Mouse (Mus musculus): ENCODE measurements around the gene Gtpbp3. TPM values are rescaled to one million over a fixed set of nuclear protein-coding genes. Genes with fewer than 3 reads are reported as not detected.

Gene Gtpbp3
- total and polyA plus RNA-seq, 2 experiments from 2014 or later = 11.4 to 31.5 TPM

DNA sequence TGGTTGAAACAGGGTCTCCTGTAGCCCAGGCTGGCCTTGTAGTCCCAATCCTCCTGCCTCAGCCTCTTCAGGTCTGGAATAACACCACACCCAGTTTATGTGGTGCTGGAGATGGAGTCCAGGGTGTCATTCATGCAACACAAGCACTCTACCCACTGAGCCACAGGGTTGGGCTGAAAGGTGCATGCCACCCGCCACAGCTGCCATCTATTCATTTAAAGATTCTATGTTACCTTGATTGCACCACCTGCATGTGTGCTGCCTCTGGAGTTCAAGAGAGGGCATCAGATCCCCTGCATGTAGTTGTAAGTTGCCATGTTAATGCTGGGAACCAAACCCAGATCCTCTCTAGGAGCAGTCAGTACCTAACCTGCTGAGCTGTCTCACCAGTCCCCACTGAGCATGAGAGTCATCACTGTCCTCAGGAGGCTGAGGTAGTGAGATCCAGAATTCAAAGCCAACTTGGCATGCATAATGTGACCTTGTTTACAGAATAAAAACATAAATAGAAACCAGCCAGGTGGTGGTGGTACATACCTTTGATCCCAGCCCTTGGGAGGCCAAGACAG is 9.3 kb downstream of the Gtpbp3 start:
- 100% methylated on average over 1 of the region's 1 CpGs for WGBS

DNA sequence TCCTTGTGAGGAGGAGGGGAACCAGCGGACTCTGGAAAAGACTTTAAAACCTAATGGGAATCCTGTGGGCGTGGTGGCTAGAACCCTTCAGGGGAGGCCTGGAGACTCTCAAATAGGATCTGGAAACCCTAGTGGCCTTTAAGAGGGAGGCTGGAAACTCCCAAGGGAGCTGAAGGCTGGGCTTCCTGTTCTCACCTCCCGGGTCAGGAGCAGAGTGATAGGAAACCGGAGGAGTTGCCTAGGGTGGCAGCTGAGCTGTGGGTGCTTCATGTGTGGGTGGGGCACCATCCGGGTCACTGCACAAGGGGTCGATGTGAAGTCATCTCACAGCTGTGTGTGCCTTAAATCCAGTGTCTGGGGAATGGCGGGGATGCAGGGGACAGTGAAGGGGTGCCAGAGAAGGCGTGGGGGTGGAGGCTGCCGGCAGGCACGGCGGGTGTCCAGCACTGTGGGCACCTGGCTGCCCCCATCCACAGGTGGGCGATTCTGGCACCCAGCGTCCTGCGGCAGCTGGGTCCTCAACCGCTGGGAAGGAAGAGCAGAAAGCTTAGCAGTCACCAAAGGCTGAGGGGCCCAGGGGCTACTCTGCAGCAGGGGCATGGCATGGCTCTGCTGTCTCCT is 10.1 kb downstream of the Gtpbp3 start:
- DNase-seq (ENCODE audit: low spot score) (no peak), ATAC-seq (ENCODE audit: low FRiP score) (no peak)
- TF ChIP-seq CTCF (IDR thresholded peaks at IDR 0.05) = no peak
- no peak overlapping the region for H3K9ac ChIP-seq (replicated peaks; ENCODE audit: low read length, poor library complexity, severe bottlenecking)
- no peak overlapping the region for H3K4me2 ChIP-seq (ENCODE audit: low read depth, low read length, poor library complexity, severe bottlenecking)
- H3K27ac ChIP-seq (ENCODE audit: low read depth, low read length) = no peak overlapping the region
- H3K4me3 ChIP-seq (ENCODE audit: low read depth, low read length) = no peak overlapping the region
- 0 out of 2 replicates have a peak, but pooled peaks cover 3% of the 10 kb centered on the region for H3K36me3 ChIP-seq (ENCODE audit: insufficient read depth, low read length)
- no peaks in the 10 kb centered on the region for H3K9me3 ChIP-seq (ENCODE audit: low read length)
- H3K4me1 ChIP-seq (ENCODE audit: insufficient read depth, low read length) = no peaks in the 10 kb centered on the region
- H3K27me3 ChIP-seq (ENCODE audit: insufficient read depth, low read length) = no peaks in the 10 kb centered on the region
- 26% methylated on average over 15 of the region's 15 CpGs for WGBS

More for the DNA sequence above, 9.3 kb downstream of the Gtpbp3 start:
- DNase-seq (ENCODE audit: low spot score) (no peak), ATAC-seq (ENCODE audit: low FRiP score) (no peak)
- H3K27ac ChIP-seq (ENCODE audit: low read depth, low read length) = no peak overlapping the region
- H3K9me3 ChIP-seq (ENCODE audit: low read length) = no peaks in the 10 kb centered on the region
- no peaks in the 10 kb centered on the region for H3K4me1 ChIP-seq (ENCODE audit: insufficient read depth, low read length)
- H3K27me3 ChIP-seq (ENCODE audit: insufficient read depth, low read length) = no peaks in the 10 kb centered on the region
- H3K4me3 ChIP-seq (ENCODE audit: low read depth, low read length) = no peak overlapping the region
- no peak overlapping the region for H3K9ac ChIP-seq (replicated peaks; ENCODE audit: low read length, poor library complexity, severe bottlenecking)
- no peak overlapping the region for H3K4me2 ChIP-seq (ENCODE audit: low read depth, low read length, poor library complexity, severe bottlenecking)
- H3K36me3 ChIP-seq (ENCODE audit: insufficient read depth, low read length) = peaks cover 8% of the 10 kb centered on the region
- no peak for TF ChIP-seq CTCF (IDR thresholded peaks at IDR 0.05)

DNA sequence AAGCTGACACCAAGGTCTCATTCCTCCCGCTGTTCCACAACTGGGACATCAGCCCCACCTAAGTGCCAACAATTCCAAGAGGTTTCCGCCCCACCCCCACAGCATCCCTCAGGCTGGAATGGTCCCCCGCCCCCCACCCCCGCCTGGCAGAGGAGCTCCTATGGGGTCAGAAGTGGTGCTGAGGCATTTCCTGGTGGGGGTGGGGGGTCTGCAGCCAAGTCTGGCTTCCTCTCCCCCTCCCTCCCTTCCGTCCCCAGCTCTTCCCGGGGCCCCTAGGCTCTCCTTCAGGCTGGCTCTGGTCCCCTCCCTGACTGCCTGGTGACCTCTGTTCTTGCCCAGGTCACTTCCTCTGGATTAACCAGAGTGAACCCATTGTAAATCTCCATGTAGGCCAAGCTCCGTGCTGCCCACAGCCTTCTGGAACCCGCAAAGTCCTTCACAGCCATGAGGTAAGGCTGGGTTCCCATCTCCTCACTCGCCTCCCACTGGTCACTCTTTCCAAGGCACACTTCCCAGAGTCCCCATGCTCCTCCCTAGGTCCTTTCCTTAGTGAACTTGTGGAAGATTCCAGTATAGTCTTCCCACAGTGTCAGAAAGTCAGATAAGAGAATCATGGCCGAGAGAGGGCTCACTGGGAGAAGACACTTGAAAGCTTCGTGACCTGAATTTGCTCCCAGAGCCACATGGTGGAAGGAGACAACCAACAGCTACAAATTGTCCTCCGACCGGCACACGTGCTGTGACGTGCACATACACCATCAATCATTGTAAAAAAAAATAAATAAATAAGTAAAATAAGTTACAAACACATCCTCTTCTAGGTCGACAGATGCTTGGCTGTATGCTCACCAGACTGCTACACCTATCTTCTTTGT is 11.2 kb downstream of the Gtpbp3 start:
- 50% methylated on average over 16 of the region's 16 CpGs for WGBS
- ATAC-seq (ENCODE audit: low FRiP score) = no peak

DNA sequence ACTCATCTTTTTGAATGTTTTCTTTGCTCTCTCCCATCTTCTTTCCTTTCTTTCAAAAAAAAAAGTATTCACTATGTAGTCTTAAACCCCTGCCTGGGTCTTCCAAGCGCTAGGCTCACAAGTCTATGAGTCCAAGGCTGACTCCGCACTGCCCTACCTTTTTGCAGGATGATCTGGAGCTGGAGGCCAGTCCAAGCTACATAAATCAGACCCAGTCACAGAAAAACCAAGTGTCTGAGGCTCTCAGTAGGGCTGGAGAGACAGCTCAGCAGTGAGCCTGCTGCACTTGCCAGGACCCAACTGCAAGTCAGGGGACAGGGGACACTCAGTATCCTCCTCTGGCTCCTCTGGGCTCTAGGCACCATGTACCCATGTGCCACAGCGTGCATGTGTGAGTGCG is 16.4 kb downstream of the Gtpbp3 start:
- Histone ChIP-seq H3K4me3 (ENCODE audit: low read depth, low read length) (no peak overlapping the region), H3K9me3 (ENCODE audit: low read length) (no peaks in the 10 kb centered on the region), H3K4me2 (ENCODE audit: low read depth, low read length, poor library complexity, severe bottlenecking) (no peak overlapping the region), H3K9ac (replicated peaks; ENCODE audit: low read length, poor library complexity, severe bottlenecking) (no peak overlapping the region), H3K4me1 (ENCODE audit: insufficient read depth, low read length) (no peaks in the 10 kb centered on the region), H3K27me3 (ENCODE audit: insufficient read depth, low read length) (peaks cover 29% of the 10 kb centered on the region), H3K36me3 (ENCODE audit: insufficient read depth, low read length) (no peaks in the 10 kb centered on the region), H3K27ac (ENCODE audit: low read depth, low read length) (no peak overlapping the region)
- no peak for TF ChIP-seq CTCF (IDR thresholded peaks at IDR 0.05)
- DNase-seq (ENCODE audit: low spot score) = no peak
- no peak for ATAC-seq (ENCODE audit: low FRiP score)
- WGBS = 91% methylated on average over 4 of the region's 4 CpGs

More for the DNA sequence above, 11.2 kb downstream of the Gtpbp3 start:
- Histone ChIP-seq H3K27ac (ENCODE audit: low read depth, low read length) (no peak overlapping the region), H3K36me3 (ENCODE audit: insufficient read depth, low read length) (0 out of 2 replicates have a peak, but pooled peaks cover 3% of the 10 kb centered on the region), H3K4me1 (ENCODE audit: insufficient read depth, low read length) (no peaks in the 10 kb centered on the region), H3K27me3 (ENCODE audit: insufficient read depth, low read length) (no peaks in the 10 kb centered on the region), H3K4me2 (ENCODE audit: low read depth, low read length, poor library complexity, severe bottlenecking) (no peak overlapping the region), H3K9ac (replicated peaks; ENCODE audit: low read length, poor library complexity, severe bottlenecking) (no peak overlapping the region), H3K9me3 (ENCODE audit: low read length) (no peaks in the 10 kb centered on the region), H3K4me3 (ENCODE audit: low read depth, low read length) (no peak overlapping the region)
- no peak for TF ChIP-seq CTCF (IDR thresholded peaks at IDR 0.05)
- DNase-seq (ENCODE audit: low spot score) = no peak

DNA sequence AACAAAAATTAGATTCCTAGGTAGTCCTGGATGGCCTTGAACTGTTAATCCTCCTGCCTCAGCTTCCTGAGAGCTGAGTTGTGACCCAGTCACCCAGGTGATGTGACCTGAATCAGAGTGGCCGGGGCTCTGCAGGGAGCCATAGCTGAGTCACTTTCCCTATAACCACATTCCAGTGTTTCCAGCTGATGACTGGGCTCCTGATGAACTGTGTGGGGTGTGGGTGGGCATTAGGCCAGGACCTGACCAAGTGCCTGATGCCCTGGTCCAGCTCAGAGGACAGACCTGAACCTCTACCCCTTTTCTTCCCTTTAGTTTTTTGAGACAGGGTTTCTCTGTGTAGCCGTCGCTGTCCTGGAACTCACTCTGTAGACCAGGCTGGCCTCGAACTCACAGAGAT is 17.4 kb downstream of the Gtpbp3 start:
- H3K9ac ChIP-seq (replicated peaks; ENCODE audit: low read length, poor library complexity, severe bottlenecking) = no peak overlapping the region
- TF ChIP-seq CTCF (IDR thresholded peaks at IDR 0.05) = no peak
- H3K27me3 ChIP-seq (ENCODE audit: insufficient read depth, low read length) = peaks cover 34% of the 10 kb centered on the region
- no peaks in the 10 kb centered on the region for H3K36me3 ChIP-seq (ENCODE audit: insufficient read depth, low read length)
- H3K4me1 ChIP-seq (ENCODE audit: insufficient read depth, low read length) = no peaks in the 10 kb centered on the region
- no peak overlapping the region for H3K27ac ChIP-seq (ENCODE audit: low read depth, low read length)
- no peak overlapping the region for H3K4me3 ChIP-seq (ENCODE audit: low read depth, low read length)
- ATAC-seq (ENCODE audit: low FRiP score) = no peak
- no peak overlapping the region for H3K4me2 ChIP-seq (ENCODE audit: low read depth, low read length, poor library complexity, severe bottlenecking)
- no peak for DNase-seq (ENCODE audit: low spot score)
- no peaks in the 10 kb centered on the region for H3K9me3 ChIP-seq (ENCODE audit: low read length)
- WGBS = 94% methylated on average over 4 of the region's 4 CpGs

DNA sequence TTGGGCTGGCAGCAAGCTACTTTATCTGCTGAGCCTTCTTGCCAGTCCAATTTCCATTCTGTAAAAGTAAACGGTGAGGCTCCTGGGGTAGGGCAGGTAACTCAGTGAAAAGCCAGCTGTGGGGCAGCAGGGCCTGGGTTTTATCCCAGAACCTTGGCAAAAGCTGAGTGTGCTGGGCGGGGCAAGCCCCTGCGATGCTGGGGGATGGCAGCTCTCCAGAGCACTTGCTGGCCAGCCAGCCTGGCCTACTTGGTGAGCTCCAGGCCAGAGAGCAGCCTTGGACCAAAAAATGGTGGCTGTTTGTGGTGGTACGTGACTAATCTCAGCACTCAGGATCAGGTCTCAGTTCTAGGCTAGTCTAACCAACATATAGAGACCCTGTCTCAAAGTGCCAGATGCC is 18.1 kb downstream of the Gtpbp3 start:
- H3K27me3 ChIP-seq (ENCODE audit: insufficient read depth, low read length) = peaks cover 34% of the 10 kb centered on the region
- no peak for DNase-seq (ENCODE audit: low spot score)
- no peak for ATAC-seq (ENCODE audit: low FRiP score)
- H3K4me1 ChIP-seq (ENCODE audit: insufficient read depth, low read length) = no peaks in the 10 kb centered on the region
- no peak overlapping the region for H3K9ac ChIP-seq (replicated peaks; ENCODE audit: low read length, poor library complexity, severe bottlenecking)
- H3K27ac ChIP-seq (ENCODE audit: low read depth, low read length) = no peak overlapping the region
- WGBS = 75% methylated on average over 4 of the region's 4 CpGs
- H3K36me3 ChIP-seq (ENCODE audit: insufficient read depth, low read length) = no peaks in the 10 kb centered on the region
- no peaks in the 10 kb centered on the region for H3K9me3 ChIP-seq (ENCODE audit: low read length)
- no peak overlapping the region for H3K4me2 ChIP-seq (ENCODE audit: low read depth, low read length, poor library complexity, severe bottlenecking)
- no peak overlapping the region for H3K4me3 ChIP-seq (ENCODE audit: low read depth, low read length)
- no peak for TF ChIP-seq CTCF (IDR thresholded peaks at IDR 0.05)

Measured in midbrain, postnatal 0 days (tissue).